Mouse (Mus musculus): ENCODE results near the gene 4930467E23Rik. TPM values are rescaled to one million over a fixed set of nuclear protein-coding genes. Genes with fewer than 3 reads are reported as not detected.
"Not testable (repeated sequence)": the region's sequence is repeated elsewhere in the genome, so short reads cannot be mapped to it uniquely, and the experiment has no call there.

Gene 4930467E23Rik
- polyA plus RNA-seq, 1 experiment from 2014 or later, result not detected

DNA sequence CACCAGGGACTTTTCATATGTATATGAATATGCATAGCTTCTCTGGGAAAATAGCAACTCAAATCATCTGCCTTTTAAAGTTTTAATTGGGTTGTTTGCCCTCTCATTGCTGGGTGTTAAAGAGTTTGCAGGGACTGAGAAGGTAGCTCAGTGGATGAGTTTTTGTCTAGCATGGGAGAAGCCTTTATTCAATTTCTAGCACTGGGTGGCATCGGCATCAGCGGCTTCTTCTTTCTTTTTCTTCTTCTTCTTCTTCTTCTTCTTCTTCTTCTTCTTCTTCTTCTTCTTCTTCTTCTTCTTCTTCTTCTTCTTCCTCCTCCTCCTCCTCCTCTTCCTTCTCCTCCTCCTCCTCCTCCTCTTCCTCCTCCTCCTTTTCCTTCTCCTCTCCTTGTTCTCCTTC lies 28.1 kb upstream of the 4930467E23Rik start:
- not testable (repeated sequence) for H3K27me3 ChIP-seq (ENCODE audit: control insufficient read depth, insufficient read depth, low read length); H3K9me3 ChIP-seq (ENCODE audit: control insufficient read depth, low read length); H3K4me3 ChIP-seq (ENCODE audit: low read depth, low read length); H3K36me3 ChIP-seq (ENCODE audit: control insufficient read depth, insufficient read depth, low read length); ATAC-seq (ENCODE audit: low FRiP score, low TSS enrichment); DNase-seq (ENCODE audit: low spot score); H3K4me2 ChIP-seq (replicated peaks; ENCODE audit: low read depth); H3K9ac ChIP-seq (ENCODE audit: low read length); H3K27ac ChIP-seq (replicated peaks); H3K4me1 ChIP-seq (replicated peaks; ENCODE audit: control insufficient read depth, insufficient read depth)
- 94% methylated on average over 2 of the region's 2 CpGs for WGBS

DNA sequence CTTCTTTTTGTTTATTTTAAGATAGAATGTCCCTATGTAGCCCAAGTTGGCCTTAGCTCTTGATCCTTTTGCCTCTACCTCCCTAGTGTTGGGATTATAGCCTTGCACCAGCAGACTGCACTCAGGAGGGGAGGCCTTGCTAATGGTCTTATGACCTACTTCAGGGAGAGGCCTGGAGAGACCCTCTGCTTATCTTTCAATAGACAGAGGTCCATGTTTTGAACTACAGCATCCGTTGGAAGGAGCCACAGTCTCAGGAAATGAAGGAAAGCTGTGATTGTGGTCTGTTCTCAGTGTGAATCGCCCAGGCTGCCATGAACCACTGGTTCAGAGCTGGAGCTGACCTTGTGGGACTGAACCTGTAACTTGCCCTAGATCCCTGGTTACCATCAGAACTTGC lies 27.1 kb upstream of the 4930467E23Rik start:
- not testable (repeated sequence) for H3K4me3 ChIP-seq (ENCODE audit: low read depth, low read length); DNase-seq (ENCODE audit: low spot score); H3K27ac ChIP-seq (replicated peaks); ATAC-seq (ENCODE audit: low FRiP score, low TSS enrichment); H3K27me3 ChIP-seq (ENCODE audit: control insufficient read depth, insufficient read depth, low read length); H3K9me3 ChIP-seq (ENCODE audit: control insufficient read depth, low read length); H3K36me3 ChIP-seq (ENCODE audit: control insufficient read depth, insufficient read depth, low read length); H3K4me1 ChIP-seq (replicated peaks; ENCODE audit: control insufficient read depth, insufficient read depth); H3K9ac ChIP-seq (ENCODE audit: low read length); H3K4me2 ChIP-seq (replicated peaks; ENCODE audit: low read depth)
- 77% methylated on average over 2 of the region's 2 CpGs for WGBS

GRCm38 (mm10) chr8:19702972-19703709 lies 26.2 kb upstream of the 4930467E23Rik start:
- WGBS, result 36% methylated on average over 13 of the region's 13 CpGs
- not testable (repeated sequence) for H3K4me1 ChIP-seq (replicated peaks; ENCODE audit: control insufficient read depth, insufficient read depth); H3K9me3 ChIP-seq (ENCODE audit: control insufficient read depth, low read length); H3K27ac ChIP-seq (replicated peaks); H3K36me3 ChIP-seq (ENCODE audit: control insufficient read depth, insufficient read depth, low read length); H3K27me3 ChIP-seq (ENCODE audit: control insufficient read depth, insufficient read depth, low read length); H3K9ac ChIP-seq (ENCODE audit: low read length); H3K4me2 ChIP-seq (replicated peaks; ENCODE audit: low read depth); H3K4me3 ChIP-seq (ENCODE audit: low read depth, low read length)
- peak; percentile 78 for DNase-seq (ENCODE audit: low spot score)
- ATAC-seq (ENCODE audit: low FRiP score, low TSS enrichment), result peak; percentile 90
- peak; percentile 62 for TF ChIP-seq CTCF (IDR thresholded peaks at IDR 0.05; ENCODE audit: low read depth)

DNA sequence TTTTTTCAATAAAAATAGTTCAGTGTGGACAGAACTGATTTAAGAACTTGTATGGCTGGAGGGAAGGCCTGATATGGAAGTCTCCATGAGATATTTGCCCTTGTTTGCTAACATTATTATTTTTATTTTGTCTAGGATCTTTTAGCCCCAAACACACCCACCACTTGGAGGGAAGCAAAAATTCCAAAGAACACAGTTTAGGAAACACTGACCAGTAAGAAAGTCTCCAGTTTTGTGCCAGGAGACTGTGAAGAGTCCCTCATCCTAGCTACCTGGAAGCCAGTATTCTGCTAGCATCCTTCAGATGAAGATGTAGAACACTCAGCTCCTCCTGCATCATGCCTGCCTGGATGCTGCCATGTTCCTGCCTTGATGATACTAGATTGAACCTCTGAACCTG lies 25.5 kb upstream of the 4930467E23Rik start:
- not testable (repeated sequence) for H3K27me3 ChIP-seq (ENCODE audit: control insufficient read depth, insufficient read depth, low read length); H3K36me3 ChIP-seq (ENCODE audit: control insufficient read depth, insufficient read depth, low read length); H3K27ac ChIP-seq (replicated peaks); DNase-seq (ENCODE audit: low spot score); ATAC-seq (ENCODE audit: low FRiP score, low TSS enrichment); H3K4me1 ChIP-seq (replicated peaks; ENCODE audit: control insufficient read depth, insufficient read depth); H3K4me2 ChIP-seq (replicated peaks; ENCODE audit: low read depth); H3K4me3 ChIP-seq (ENCODE audit: low read depth, low read length); H3K9ac ChIP-seq (ENCODE audit: low read length); H3K9me3 ChIP-seq (ENCODE audit: control insufficient read depth, low read length)

DNA sequence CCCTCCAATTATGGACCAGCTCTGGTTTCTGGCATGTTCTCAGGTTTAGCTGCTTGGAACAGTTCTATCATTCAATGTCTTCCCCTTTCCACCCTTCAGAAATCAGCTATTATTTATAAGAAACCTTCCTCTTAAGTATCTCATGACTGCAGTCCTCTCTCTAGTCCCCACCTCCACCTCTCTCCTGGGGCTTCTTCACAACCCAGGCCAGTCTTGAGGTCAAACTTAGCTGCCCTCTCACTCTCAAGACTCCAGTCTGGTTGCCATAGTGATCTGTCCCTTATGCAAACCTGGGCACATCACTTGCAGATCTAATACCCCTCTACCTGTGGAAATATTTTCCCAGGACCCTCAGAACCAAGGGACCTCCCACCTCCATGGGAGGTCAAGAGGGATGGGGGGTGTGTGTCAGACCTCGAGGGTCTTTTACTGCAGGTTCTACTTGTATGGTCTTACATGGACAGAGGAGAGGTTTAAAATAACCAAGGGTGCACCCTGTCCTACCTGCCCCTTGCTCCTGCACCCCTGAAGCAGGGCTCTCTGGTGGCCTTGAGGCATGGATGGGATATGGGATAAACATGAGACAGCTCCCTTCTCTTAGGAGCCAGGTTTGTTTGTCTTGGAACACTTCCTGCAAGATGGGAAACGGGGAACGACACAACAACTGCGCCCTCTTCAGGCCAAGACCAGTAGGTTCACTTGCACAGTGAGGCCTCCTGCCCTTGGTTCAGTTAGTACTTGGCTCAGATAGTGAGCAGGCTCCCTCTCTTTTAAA lies 24.7 kb upstream of the 4930467E23Rik start:
- not testable (repeated sequence) for H3K4me1 ChIP-seq (replicated peaks; ENCODE audit: control insufficient read depth, insufficient read depth); H3K36me3 ChIP-seq (ENCODE audit: control insufficient read depth, insufficient read depth, low read length); H3K9me3 ChIP-seq (ENCODE audit: control insufficient read depth, low read length); DNase-seq (ENCODE audit: low spot score); H3K9ac ChIP-seq (ENCODE audit: low read length); H3K4me2 ChIP-seq (replicated peaks; ENCODE audit: low read depth); H3K27ac ChIP-seq (replicated peaks); ATAC-seq (ENCODE audit: low FRiP score, low TSS enrichment); H3K27me3 ChIP-seq (ENCODE audit: control insufficient read depth, insufficient read depth, low read length); H3K4me3 ChIP-seq (ENCODE audit: low read depth, low read length)
- no CpG with 5 or more reads among the region's 4 CpGs for WGBS

DNA sequence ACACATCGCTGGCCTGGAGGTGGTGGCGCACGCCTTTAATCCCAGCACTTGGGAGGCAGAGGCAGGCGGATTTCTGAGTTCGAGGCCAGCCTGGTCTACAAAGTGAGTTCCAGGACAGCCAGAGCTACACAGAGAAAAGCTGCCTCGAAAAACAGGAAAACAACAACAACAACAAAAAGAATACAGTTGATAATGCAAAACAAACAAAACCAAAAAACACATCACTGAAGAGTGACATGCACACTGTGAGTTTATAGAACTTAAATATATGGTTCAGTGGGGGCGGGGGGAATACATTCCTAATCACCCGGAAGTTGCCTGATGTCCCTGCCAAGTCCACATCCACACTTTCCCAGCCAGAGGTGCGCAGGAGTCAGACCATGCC lies 24.2 kb upstream of the 4930467E23Rik start:
- WGBS, result 81% methylated on average over 9 of the region's 9 CpGs
- not testable (repeated sequence) for H3K9ac ChIP-seq (ENCODE audit: low read length); H3K4me3 ChIP-seq (ENCODE audit: low read depth, low read length); H3K36me3 ChIP-seq (ENCODE audit: control insufficient read depth, insufficient read depth, low read length); H3K4me1 ChIP-seq (replicated peaks; ENCODE audit: control insufficient read depth, insufficient read depth); H3K27ac ChIP-seq (replicated peaks); H3K27me3 ChIP-seq (ENCODE audit: control insufficient read depth, insufficient read depth, low read length); DNase-seq (ENCODE audit: low spot score); H3K4me2 ChIP-seq (replicated peaks; ENCODE audit: low read depth); H3K9me3 ChIP-seq (ENCODE audit: control insufficient read depth, low read length); ATAC-seq (ENCODE audit: low FRiP score, low TSS enrichment)

- H3K27me3 ChIP-seq (ENCODE audit: control insufficient read depth, insufficient read depth, low read length); ATAC-seq (ENCODE audit: low FRiP score, low TSS enrichment); H3K9me3 ChIP-seq (ENCODE audit: control insufficient read depth, low read length); DNase-seq (ENCODE audit: low spot score); H3K9ac ChIP-seq (ENCODE audit: low read length); H3K36me3 ChIP-seq (ENCODE audit: control insufficient read depth, insufficient read depth, low read length); H3K4me3 ChIP-seq (ENCODE audit: low read depth, low read length); H3K4me2 ChIP-seq (replicated peaks; ENCODE audit: low read depth); H3K27ac ChIP-seq (replicated peaks); H3K4me1 ChIP-seq (replicated peaks; ENCODE audit: control insufficient read depth, insufficient read depth): not testable (repeated sequence)
- 74% methylated on average over 4 of the region's 4 CpGs for WGBS
Observed at GRCm38 (mm10) chr8:19706101-19706725, 23.2 kb upstream of the 4930467E23Rik start.

All from stomach, postnatal 0 days (tissue).